Mouse (Mus musculus) telencephalon, adult 2 months (tissue): ENCODE results near the gene Hmg20b.
A peak's percentile ranks its signal among the peaks of the same experiment; 100 is the strongest.

Source experiments
- DNase-seq: peaks from one replicate; pipeline ENCODE4 v3.0.0-alpha.2; 2011; ENCODE audit warnings: low read depth, low spot score

Gene Hmg20b

DNA sequence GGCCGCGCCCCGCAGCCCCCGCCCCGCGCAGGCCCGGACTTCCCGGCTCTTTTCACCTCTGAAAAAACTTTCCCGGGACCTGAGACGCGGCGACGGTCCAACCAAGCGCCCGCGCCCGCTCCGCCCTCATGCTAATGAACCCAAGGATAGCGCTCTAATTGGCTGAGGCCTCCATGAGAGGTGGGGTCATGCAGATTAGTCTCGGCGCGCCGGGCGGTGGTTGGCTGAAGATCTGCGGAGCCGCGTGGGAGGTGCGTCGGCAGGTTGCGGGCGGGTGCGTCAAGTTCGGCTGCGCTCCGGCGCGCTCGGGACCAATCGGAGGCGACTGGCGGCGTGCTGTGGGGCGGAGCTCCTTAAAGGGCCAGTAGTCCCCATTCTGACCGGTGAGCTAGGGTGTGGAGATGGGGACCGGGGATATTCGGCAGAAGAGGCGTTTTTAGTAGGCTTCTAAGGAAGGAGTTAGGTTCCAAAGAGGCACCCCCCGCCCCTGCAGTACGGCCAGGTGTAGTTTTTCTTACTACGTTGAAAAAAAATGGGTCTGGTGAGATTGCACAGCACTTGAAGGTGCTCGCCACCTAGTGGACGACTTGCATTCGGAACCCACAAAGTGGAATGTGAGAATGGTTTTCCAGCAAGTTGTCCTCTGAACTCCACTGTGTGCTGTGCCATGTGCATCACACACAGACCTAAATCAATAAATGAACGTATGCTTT is at the start of gene Hmg20b:
Hmg20b (minus strand) TSS at position 130 of the 713 bp plus-strand sequence.
- DNase-seq = peak; percentile 99

- no peak for DNase-seq
Measured at GRCm38 (mm10) chr10:81399798-81400308, 49.6 kb upstream of the Hmg20b start.

GRCm38 (mm10) chr10:81399296-81399695 is 49.0 kb upstream of the Hmg20b start:
- DNase-seq = no peak

DNA sequence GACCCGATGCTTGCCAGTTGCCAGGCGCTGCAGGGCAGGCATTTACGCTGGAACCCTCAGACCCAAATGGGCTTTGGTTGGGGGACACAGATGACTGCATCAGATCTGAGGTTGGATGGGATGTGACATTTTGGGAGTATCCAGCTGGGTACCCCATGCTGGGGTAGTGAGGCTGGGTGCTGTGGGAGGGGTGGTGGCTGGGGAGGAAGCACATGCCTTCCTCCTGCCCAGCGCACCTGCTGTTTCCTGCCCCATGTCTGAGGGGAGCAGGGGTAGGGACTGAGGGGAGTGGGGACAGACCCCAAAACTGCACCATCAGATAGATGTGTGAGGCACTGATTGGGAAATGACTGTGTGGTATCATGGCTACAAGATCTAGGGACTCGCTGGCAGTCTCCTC is 46.5 kb upstream of the Hmg20b start:
- no peak for DNase-seq

GRCm38 (mm10) chr10:81395865-81396264 is 45.6 kb upstream of the Hmg20b start:
- no peak for DNase-seq

GRCm38 (mm10) chr10:81395127-81395526 is 44.8 kb upstream of the Hmg20b start:
- no peak for DNase-seq

DNA sequence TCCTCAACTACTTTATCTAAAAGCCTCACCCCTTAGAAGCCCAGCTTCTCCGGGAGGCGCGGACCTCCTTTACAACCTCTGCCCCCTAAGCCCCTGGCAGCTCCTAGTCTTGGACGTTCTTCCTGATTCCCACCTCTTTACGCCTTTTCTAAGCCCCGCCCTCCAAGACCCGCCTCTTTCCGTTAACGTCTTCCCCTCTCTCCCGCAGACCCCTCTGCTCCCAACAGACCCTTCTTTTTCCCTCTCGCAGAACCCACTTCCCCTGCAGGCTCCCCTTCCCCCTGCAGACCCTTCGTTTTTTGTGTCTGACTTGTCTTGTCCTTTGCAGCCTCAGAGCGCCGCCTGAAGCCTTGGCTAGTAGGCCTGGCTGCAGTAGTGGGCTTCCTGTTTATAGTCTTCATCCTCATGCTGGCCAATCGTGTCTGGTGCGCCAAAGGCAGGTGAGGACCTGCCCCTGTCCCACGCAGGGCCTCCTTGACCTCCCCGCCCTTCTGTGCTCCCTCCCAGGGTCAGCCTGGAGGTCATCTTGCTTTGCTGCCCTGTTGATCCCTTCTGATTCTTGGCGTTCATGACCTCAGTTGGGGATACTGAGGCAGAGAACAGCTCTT is 43.3 kb upstream of the Hmg20b start:
- DNase-seq = no peak

GRCm38 (mm10) chr10:81392781-81393185 is 42.5 kb upstream of the Hmg20b start, which contains the start of gene Smim24:
Gene Smim24 (plus strand): TSS chr10:81393051.
- DNase-seq = no peak

DNA sequence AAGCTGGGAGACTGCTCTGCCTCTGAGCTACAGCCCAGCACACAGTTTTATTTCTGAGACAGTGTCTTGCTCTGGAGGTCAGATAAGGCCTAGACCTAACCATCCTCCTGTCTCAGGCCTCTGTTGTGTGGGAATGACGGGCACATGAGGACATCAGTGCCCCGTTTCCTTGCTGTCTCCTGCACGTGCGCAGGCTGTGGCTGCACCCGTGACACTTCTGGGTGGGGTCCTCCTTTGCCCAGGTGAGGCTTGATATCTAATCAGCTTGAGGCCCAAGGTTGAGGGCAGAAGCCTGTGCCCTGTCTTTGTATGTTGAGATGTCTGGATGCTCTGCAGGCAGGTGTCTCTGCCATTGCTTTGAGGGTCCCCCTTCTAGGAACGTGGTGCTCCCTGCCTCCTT is 42.0 kb upstream of the Hmg20b start:
- DNase-seq = no peak

DNA sequence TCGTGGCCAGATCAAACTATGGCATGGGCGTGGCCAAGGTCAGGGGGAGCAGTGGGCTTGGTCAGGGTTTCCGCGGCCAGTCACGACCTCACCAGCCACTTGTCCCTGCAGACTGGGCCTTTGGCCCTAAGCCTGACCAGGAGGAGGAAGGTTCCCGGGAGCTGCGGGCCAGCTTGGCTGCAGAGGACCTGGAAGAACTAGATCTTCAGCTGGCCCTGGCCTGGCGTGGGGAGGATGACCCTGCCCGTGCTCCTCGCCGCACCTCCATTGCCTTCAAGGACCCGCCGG is 40.3 kb upstream of the Hmg20b start:
- DNase-seq = no peak

DNA sequence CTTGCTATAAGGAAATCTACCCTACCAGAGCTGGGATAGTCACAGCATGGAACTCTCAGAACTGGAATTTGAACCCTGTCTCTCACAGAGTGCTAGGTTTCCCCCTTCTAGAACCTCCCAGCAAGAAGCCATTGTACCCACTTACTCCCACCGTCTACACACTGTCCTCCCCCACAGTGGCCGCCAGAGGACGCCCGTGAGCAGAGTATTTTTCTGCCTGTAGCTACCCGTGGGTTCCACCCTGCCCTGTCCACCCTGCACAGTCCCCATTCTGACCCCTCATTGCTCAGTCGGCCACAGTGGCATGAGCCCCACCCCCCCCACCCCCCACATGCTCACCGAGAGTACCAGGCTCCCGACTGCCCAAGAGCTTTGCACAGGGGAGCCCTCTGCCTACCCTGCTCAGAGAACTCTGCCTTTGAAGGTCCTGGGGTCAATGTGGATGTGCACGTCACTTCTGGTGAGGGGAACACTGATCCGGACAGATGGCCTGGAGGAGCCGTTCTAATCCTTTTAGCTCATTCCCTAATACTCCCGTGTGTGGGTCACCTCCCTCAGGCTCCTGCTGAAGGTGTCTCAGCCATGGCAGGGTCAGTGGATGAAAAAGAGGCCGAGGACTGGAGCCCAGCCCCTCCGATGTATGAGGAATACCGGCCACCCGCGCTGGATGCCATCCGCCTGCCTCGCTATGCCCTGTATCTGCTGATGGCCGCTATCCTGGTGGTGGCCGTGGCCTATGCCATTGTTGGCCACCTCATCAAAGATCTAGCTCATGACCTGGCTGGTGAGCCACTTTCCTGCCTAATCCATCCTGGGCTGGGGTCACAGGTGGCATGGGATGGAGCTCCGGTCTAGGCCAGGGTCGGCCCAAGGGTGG is 39.8 kb upstream of the Hmg20b start:
- DNase-seq = no peak

GRCm38 (mm10) chr10:81389373-81389772 is 39.1 kb upstream of the Hmg20b start:
- no peak for DNase-seq

DNA sequence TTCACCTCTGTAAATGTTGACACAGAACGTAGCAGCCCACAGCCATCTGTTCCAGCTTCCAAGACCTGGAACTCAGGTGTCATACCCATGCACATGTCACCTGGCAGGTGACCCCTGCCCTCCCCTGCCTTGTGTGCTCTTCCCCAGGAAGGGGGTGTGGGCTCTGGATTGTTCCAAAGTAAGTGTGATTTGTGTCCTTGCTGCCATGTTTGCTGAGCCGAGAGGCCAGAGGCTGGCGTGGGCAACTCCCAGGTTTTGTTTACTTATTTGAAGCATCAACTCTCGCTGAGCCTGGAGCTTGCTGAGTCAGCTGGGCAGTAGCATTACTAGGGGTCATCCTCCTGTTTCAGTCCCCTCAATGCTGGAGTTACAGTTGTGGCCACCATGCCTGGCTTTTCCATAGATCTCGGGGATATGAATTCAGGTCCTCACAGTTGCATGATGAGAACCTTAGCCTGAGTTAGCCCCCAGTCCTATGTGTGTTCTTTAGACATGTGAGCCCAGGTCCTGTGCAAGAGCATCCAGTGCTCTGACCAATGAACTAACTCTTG is 38.3 kb upstream of the Hmg20b start, which contains the start of gene Gm48552:
Gm48552 (plus strand) TSS at position 501 of the 551 bp plus-strand sequence.
- DNase-seq = no peak

DNA sequence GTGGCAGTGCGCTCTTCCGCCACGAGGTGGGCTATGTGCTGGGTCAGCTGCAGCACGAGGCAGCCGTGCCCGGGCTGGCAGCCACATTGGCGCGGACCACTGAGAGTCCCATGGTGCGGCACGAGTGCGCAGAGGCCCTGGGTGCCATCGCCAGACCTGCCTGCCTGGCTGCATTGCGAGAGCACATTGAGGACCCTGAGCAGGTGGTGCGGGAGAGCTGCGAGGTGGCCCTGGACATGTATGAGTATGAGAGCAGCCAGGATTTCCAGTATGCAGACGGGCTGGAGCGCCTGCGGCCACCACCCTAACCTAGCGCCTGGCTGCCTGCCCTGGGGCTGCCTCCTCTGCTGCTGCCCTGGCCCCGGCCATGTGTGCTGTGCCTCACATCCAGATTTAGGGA is 37.4 kb upstream of the Hmg20b start:
- no peak for DNase-seq

GRCm38 (mm10) chr10:81385603-81386306 is 35.5 kb upstream of the Hmg20b start:
- no peak for DNase-seq

DNA sequence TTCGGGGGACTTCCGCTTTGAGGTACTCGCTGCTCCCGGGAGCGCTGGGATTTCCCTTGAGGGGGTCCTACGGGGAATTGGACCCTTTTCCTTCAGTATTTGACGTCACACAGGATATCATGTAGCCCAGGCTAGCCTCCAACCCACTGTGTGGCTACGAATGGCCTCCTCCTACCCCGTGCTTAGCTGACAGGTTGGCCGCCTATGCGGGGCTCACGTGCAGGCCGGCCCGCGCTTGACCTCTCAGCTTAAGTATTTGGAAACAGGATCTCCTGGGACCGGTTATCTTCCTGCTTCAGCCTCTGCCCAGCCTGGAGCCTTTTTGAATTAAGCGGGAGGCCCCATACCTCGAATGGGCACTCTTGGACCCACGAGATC is 34.3 kb upstream of the Hmg20b start:
- no peak for DNase-seq

GRCm38 (mm10) chr10:81383802-81384604 is 33.7 kb upstream of the Hmg20b start, which contains the start of the genes Dohh and Gm48551:
Gene Dohh (plus strand): TSS chr10:81384428.
Gene Gm48551 (plus strand): TSS chr10:81384466.
- DNase-seq = peak; percentile 99

- no peak for DNase-seq
Measured at GRCm38 (mm10) chr10:81382039-81382438, 31.8 kb upstream of the Hmg20b start.

- no peak for DNase-seq
Measured at GRCm38 (mm10) chr10:81379809-81380378, 29.6 kb upstream of the Hmg20b start.

DNA sequence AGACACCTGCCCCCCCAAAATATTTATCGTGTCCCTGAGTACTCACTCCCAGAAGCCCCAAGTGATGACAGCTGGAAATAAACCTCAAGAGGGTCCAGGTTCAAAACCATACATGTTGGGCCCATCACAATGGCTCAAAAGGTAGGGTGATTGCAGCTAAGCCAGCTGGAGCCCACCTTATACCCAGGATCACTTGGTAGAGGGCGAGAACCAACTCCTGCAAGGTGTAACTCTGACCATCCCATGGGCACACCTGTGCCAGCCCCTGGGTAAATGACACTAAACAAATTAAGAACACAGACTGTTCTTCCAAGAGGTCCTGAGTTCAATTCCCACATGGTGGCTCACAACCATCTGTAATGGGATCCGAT is 28.9 kb upstream of the Hmg20b start:
- no peak for DNase-seq
